Mouse (Mus musculus): ENCODE measurements around the gene Srgap1.

DNA sequence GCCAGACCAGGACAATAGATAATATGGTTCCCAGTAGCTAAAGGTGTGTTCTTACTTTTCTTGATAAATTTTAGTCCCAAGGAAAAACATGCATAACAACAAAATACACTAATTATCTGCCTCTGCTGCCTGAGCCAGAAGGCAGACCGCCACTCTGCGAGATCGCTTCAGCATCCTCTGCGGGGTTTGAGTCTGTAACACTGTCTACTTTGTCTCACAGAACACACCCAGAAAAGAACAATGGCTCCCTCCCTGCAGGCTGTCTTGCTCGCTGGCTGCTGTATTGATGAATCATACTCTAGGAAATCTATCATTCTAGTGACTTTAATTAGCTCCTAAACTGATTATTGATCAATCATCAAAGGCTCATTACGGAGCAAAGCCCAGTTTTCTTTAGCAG is 164.7 kb downstream of the Srgap1 start:
- TF ChIP-seq EP300 (IDR thresholded peaks at IDR 0.05) (no peak), CTCF (IDR thresholded peaks at IDR 0.05) (no peak)
